Mouse (Mus musculus): ENCODE data around the gene Nemp2. TPM values are rescaled to one million over a fixed set of nuclear protein-coding genes. Genes with fewer than 3 reads are reported as not detected.
A peak's percentile ranks its signal among the peaks of the same experiment; 100 is the strongest.

The Nemp2 gene
- polyA plus RNA-seq, 1 experiment from 2014 or later: 7.6 TPM

- DNase-seq (no peak), ATAC-seq (ENCODE audit: low FRiP score, low TSS enrichment) (no peak)
- no peak overlapping the region for H3K4me3 ChIP-seq (replicated peaks; ENCODE audit: low read depth, low read length)
- H3K4me2 ChIP-seq (ENCODE audit: low read length): no peak overlapping the region
- H3K36me3 ChIP-seq (ENCODE audit: control insufficient read depth, insufficient read depth, low read length): no peaks in the 10 kb centered on the region
- no peaks in the 10 kb centered on the region for H3K9me3 ChIP-seq (ENCODE audit: control insufficient read depth, low read length)
- H3K9ac ChIP-seq (replicated peaks; ENCODE audit: low read length): no peak overlapping the region
- H3K27me3 ChIP-seq (ENCODE audit: control insufficient read depth, insufficient read depth, low read length): no peaks in the 10 kb centered on the region
- H3K4me1 ChIP-seq (ENCODE audit: control insufficient read depth, insufficient read depth, low read length): no peaks in the 10 kb centered on the region
- 85% methylated on average over 1 of the region's 1 CpGs for WGBS
- H3K27ac ChIP-seq (replicated peaks; ENCODE audit: low read depth, low read length): no peak overlapping the region
These were observed 12.3 kb upstream of the Nemp2 start for GRCm38 (mm10) chr1:52618217-52618616.

GRCm38 (mm10) chr1:52620442-52620841, 10.1 kb upstream of the Nemp2 start:
- Histone ChIP-seq H3K4me2 (ENCODE audit: low read length) (no peak overlapping the region), H3K4me3 (replicated peaks; ENCODE audit: low read depth, low read length) (no peak overlapping the region), H3K9me3 (ENCODE audit: control insufficient read depth, low read length) (no peaks in the 10 kb centered on the region), H3K36me3 (ENCODE audit: control insufficient read depth, insufficient read depth, low read length) (no peaks in the 10 kb centered on the region), H3K4me1 (ENCODE audit: control insufficient read depth, insufficient read depth, low read length) (no peaks in the 10 kb centered on the region), H3K9ac (replicated peaks; ENCODE audit: low read length) (no peak overlapping the region), H3K27me3 (ENCODE audit: control insufficient read depth, insufficient read depth, low read length) (no peaks in the 10 kb centered on the region), H3K27ac (replicated peaks; ENCODE audit: low read depth, low read length) (no peak overlapping the region)
- ATAC-seq (ENCODE audit: low FRiP score, low TSS enrichment) (no peak), DNase-seq (no peak)

- DNase-seq (peak; percentile 74), ATAC-seq (ENCODE audit: low FRiP score, low TSS enrichment) (peak; percentile 84)
- H3K9me3 ChIP-seq (ENCODE audit: control insufficient read depth, low read length): no peaks in the 10 kb centered on the region
- no peaks in the 10 kb centered on the region; the same call in 1 of the 2 replicates for H3K4me1 ChIP-seq (ENCODE audit: control insufficient read depth, insufficient read depth, low read length)
- H3K9ac ChIP-seq (replicated peaks; ENCODE audit: low read length): peak overlapping the region; percentile 86
- peak overlapping the region; percentile 64 for H3K4me2 ChIP-seq (ENCODE audit: low read length)
- 3% methylated on average over 6 of the region's 6 CpGs for WGBS
- peak overlapping the region; percentile 88 for H3K27ac ChIP-seq (replicated peaks; ENCODE audit: low read depth, low read length)
- H3K27me3 ChIP-seq (ENCODE audit: control insufficient read depth, insufficient read depth, low read length): no peaks in the 10 kb centered on the region
- peak overlapping the region; percentile 87 for H3K4me3 ChIP-seq (replicated peaks; ENCODE audit: low read depth, low read length)
- no peaks in the 10 kb centered on the region for H3K36me3 ChIP-seq (ENCODE audit: control insufficient read depth, insufficient read depth, low read length)
These were observed 415 bp downstream of the Nemp2 start for GRCm38 (mm10) chr1:52630937-52631299.

- Histone ChIP-seq H3K9ac (replicated peaks; ENCODE audit: low read length) (no peak overlapping the region), H3K4me1 (ENCODE audit: control insufficient read depth, insufficient read depth, low read length) (no peaks in the 10 kb centered on the region; the same call in 1 of the 2 replicates), H3K4me2 (ENCODE audit: low read length) (peak overlapping the region; percentile 64), H3K9me3 (ENCODE audit: control insufficient read depth, low read length) (no peaks in the 10 kb centered on the region), H3K27ac (replicated peaks; ENCODE audit: low read depth, low read length) (no peak overlapping the region), H3K4me3 (replicated peaks; ENCODE audit: low read depth, low read length) (peak overlapping the region; percentile 87), H3K27me3 (ENCODE audit: control insufficient read depth, insufficient read depth, low read length) (no peaks in the 10 kb centered on the region), H3K36me3 (ENCODE audit: control insufficient read depth, insufficient read depth, low read length) (no peaks in the 10 kb centered on the region)
- 78% methylated on average over 2 of the region's 2 CpGs for whole genome bisulfite sequencing
- ATAC-seq (ENCODE audit: low FRiP score, low TSS enrichment): no peak
- DNase-seq: peak; percentile 28
These were observed 1.1 kb downstream of the Nemp2 start for GRCm38 (mm10) chr1:52631570-52631969.

GRCm38 (mm10) chr1:52634251-52634650, 3.7 kb downstream of the Nemp2 start:
- Histone ChIP-seq H3K4me2 (ENCODE audit: low read length) (no peak overlapping the region), H3K4me3 (replicated peaks; ENCODE audit: low read depth, low read length) (no peak overlapping the region), H3K9me3 (ENCODE audit: control insufficient read depth, low read length) (no peaks in the 10 kb centered on the region), H3K36me3 (ENCODE audit: control insufficient read depth, insufficient read depth, low read length) (peaks cover 12% of the 10 kb centered on the region; the same call in 1 of the 2 replicates), H3K27me3 (ENCODE audit: control insufficient read depth, insufficient read depth, low read length) (no peaks in the 10 kb centered on the region), H3K27ac (replicated peaks; ENCODE audit: low read depth, low read length) (no peak overlapping the region), H3K9ac (replicated peaks; ENCODE audit: low read length) (no peak overlapping the region), H3K4me1 (ENCODE audit: control insufficient read depth, insufficient read depth, low read length) (no peaks in the 10 kb centered on the region; the same call in 1 of the 2 replicates)
- WGBS: 88% methylated on average over 6 of the region's 6 CpGs
- ATAC-seq (ENCODE audit: low FRiP score, low TSS enrichment) (no peak), DNase-seq (no peak)

- Histone ChIP-seq H3K4me2 (ENCODE audit: low read length) (no peak overlapping the region), H3K36me3 (ENCODE audit: control insufficient read depth, insufficient read depth, low read length) (peaks cover 25% of the 10 kb centered on the region), H3K9ac (replicated peaks; ENCODE audit: low read length) (no peak overlapping the region), H3K4me3 (replicated peaks; ENCODE audit: low read depth, low read length) (no peak overlapping the region), H3K9me3 (ENCODE audit: control insufficient read depth, low read length) (no peaks in the 10 kb centered on the region), H3K4me1 (ENCODE audit: control insufficient read depth, insufficient read depth, low read length) (no peaks in the 10 kb centered on the region; the same call in 1 of the 2 replicates), H3K27ac (replicated peaks; ENCODE audit: low read depth, low read length) (no peak overlapping the region), H3K27me3 (ENCODE audit: control insufficient read depth, insufficient read depth, low read length) (no peaks in the 10 kb centered on the region)
- 96% methylated on average over 3 of the region's 3 CpGs for WGBS
- DNase-seq: no peak
- ATAC-seq (ENCODE audit: low FRiP score, low TSS enrichment): no peak
These were observed 5.4 kb downstream of the Nemp2 start for GRCm38 (mm10) chr1:52635932-52636331.

- Histone ChIP-seq H3K9me3 (ENCODE audit: control insufficient read depth, low read length) (no peaks in the 10 kb centered on the region), H3K4me2 (ENCODE audit: low read length) (no peak overlapping the region), H3K4me1 (ENCODE audit: control insufficient read depth, insufficient read depth, low read length) (no peaks in the 10 kb centered on the region), H3K4me3 (replicated peaks; ENCODE audit: low read depth, low read length) (no peak overlapping the region), H3K27me3 (ENCODE audit: control insufficient read depth, insufficient read depth, low read length) (no peaks in the 10 kb centered on the region), H3K36me3 (ENCODE audit: control insufficient read depth, insufficient read depth, low read length) (peaks cover 26% of the 10 kb centered on the region), H3K9ac (replicated peaks; ENCODE audit: low read length) (no peak overlapping the region), H3K27ac (replicated peaks; ENCODE audit: low read depth, low read length) (no peak overlapping the region)
- no peak for ATAC-seq (ENCODE audit: low FRiP score, low TSS enrichment)
- 100% methylated on average over 2 of the region's 2 CpGs for WGBS
- no peak for DNase-seq
These were observed 7.6 kb downstream of the Nemp2 start for GRCm38 (mm10) chr1:52638101-52638500.

GRCm38 (mm10) chr1:52639090-52639489, 8.6 kb downstream of the Nemp2 start:
- ATAC-seq (ENCODE audit: low FRiP score, low TSS enrichment) (no peak), DNase-seq (no peak)
- Histone ChIP-seq H3K9ac (replicated peaks; ENCODE audit: low read length) (no peak overlapping the region), H3K4me2 (ENCODE audit: low read length) (no peak overlapping the region), H3K4me1 (ENCODE audit: control insufficient read depth, insufficient read depth, low read length) (no peaks in the 10 kb centered on the region), H3K27ac (replicated peaks; ENCODE audit: low read depth, low read length) (no peak overlapping the region), H3K36me3 (ENCODE audit: control insufficient read depth, insufficient read depth, low read length) (peaks cover 26% of the 10 kb centered on the region), H3K27me3 (ENCODE audit: control insufficient read depth, insufficient read depth, low read length) (no peaks in the 10 kb centered on the region), H3K9me3 (ENCODE audit: control insufficient read depth, low read length) (no peaks in the 10 kb centered on the region), H3K4me3 (replicated peaks; ENCODE audit: low read depth, low read length) (no peak overlapping the region)
- 96% methylated on average over 7 of the region's 7 CpGs for WGBS

- Histone ChIP-seq H3K36me3 (ENCODE audit: control insufficient read depth, insufficient read depth, low read length) (peaks cover 26% of the 10 kb centered on the region), H3K9ac (replicated peaks; ENCODE audit: low read length) (no peak overlapping the region), H3K27ac (replicated peaks; ENCODE audit: low read depth, low read length) (no peak overlapping the region), H3K4me2 (ENCODE audit: low read length) (no peak overlapping the region), H3K4me1 (ENCODE audit: control insufficient read depth, insufficient read depth, low read length) (no peaks in the 10 kb centered on the region), H3K9me3 (ENCODE audit: control insufficient read depth, low read length) (no peaks in the 10 kb centered on the region), H3K27me3 (ENCODE audit: control insufficient read depth, insufficient read depth, low read length) (no peaks in the 10 kb centered on the region), H3K4me3 (replicated peaks; ENCODE audit: low read depth, low read length) (no peak overlapping the region)
- no peak for ATAC-seq (ENCODE audit: low FRiP score, low TSS enrichment)
- no peak for DNase-seq
- 94% methylated on average over 6 of the region's 6 CpGs for WGBS
These were observed 9.8 kb downstream of the Nemp2 start for GRCm38 (mm10) chr1:52640266-52640665.

Measured in midbrain, embryonic 14.5 days (tissue).